Mouse (Mus musculus): Measurements from ENCODE around the gene Cntrl. TPM values are rescaled to one million over a fixed set of nuclear protein-coding genes. Genes with fewer than 3 reads are reported as not detected.

Gene Cntrl
- polyA plus RNA-seq, 1 experiment from 2014 or later, result 20.0 TPM

- no peaks in the 10 kb centered on the region for H3K4me1 ChIP-seq (replicated peaks)
- H3K9me3 ChIP-seq, result no peaks in the 10 kb centered on the region
- no peak overlapping the region for H3K27ac ChIP-seq
- ATAC-seq, result no peak
- no peak overlapping the region for H3K4me2 ChIP-seq (replicated peaks)
- 84% methylated on average over 4 of the region's 4 CpGs for WGBS
- H3K9ac ChIP-seq, result no peak overlapping the region
- peaks cover 39% of the 10 kb centered on the region for H3K36me3 ChIP-seq
- H3K27me3 ChIP-seq (replicated peaks), result no peaks in the 10 kb centered on the region
- no peak overlapping the region for H3K4me3 ChIP-seq (replicated peaks)
These were observed 52.7 kb downstream of the Cntrl start for GRCm38 (mm10) chr2:35161846-35162488.

- Histone ChIP-seq H3K36me3 (peaks cover 38% of the 10 kb centered on the region), H3K9me3 (no peaks in the 10 kb centered on the region), H3K27me3 (replicated peaks) (no peaks in the 10 kb centered on the region), H3K27ac (no peak overlapping the region), H3K4me2 (replicated peaks) (no peak overlapping the region), H3K4me3 (replicated peaks) (no peak overlapping the region), H3K9ac (no peak overlapping the region), H3K4me1 (replicated peaks) (no peaks in the 10 kb centered on the region)
- WGBS, result 82% methylated on average over 5 of the region's 5 CpGs
- no peak for ATAC-seq
These were observed 54.1 kb downstream of the Cntrl start for GRCm38 (mm10) chr2:35163396-35163795.

GRCm38 (mm10) chr2:35165416-35165815 is 56.1 kb downstream of the Cntrl start:
- no peak overlapping the region for H3K27ac ChIP-seq
- H3K9ac ChIP-seq, result no peak overlapping the region
- no peaks in the 10 kb centered on the region for H3K27me3 ChIP-seq (replicated peaks)
- no peaks in the 10 kb centered on the region for H3K4me1 ChIP-seq (replicated peaks)
- WGBS, result 94% methylated on average over 13 of the region's 13 CpGs
- H3K4me3 ChIP-seq (replicated peaks), result no peak overlapping the region
- no peak overlapping the region for H3K4me2 ChIP-seq (replicated peaks)
- H3K36me3 ChIP-seq, result peaks cover 37% of the 10 kb centered on the region
- no peak for ATAC-seq
- H3K9me3 ChIP-seq, result no peaks in the 10 kb centered on the region

GRCm38 (mm10) chr2:35166816-35167215 is 57.5 kb downstream of the Cntrl start:
- H3K4me1 ChIP-seq (replicated peaks), result no peaks in the 10 kb centered on the region
- ATAC-seq, result no peak
- H3K9me3 ChIP-seq, result no peaks in the 10 kb centered on the region
- peaks cover 48% of the 10 kb centered on the region for H3K36me3 ChIP-seq
- H3K4me2 ChIP-seq (replicated peaks), result no peak overlapping the region
- WGBS, result 89% methylated on average over 5 of the region's 5 CpGs
- H3K4me3 ChIP-seq (replicated peaks), result no peak overlapping the region
- H3K27me3 ChIP-seq (replicated peaks), result no peaks in the 10 kb centered on the region
- H3K9ac ChIP-seq, result no peak overlapping the region
- H3K27ac ChIP-seq, result no peak overlapping the region

- Histone ChIP-seq H3K4me1 (replicated peaks) (0 out of 2 replicates have a peak, but pooled peaks cover 2% of the 10 kb centered on the region), H3K27ac (no peak overlapping the region), H3K9me3 (no peaks in the 10 kb centered on the region), H3K4me2 (replicated peaks) (no peak overlapping the region), H3K9ac (no peak overlapping the region), H3K27me3 (replicated peaks) (no peaks in the 10 kb centered on the region), H3K4me3 (replicated peaks) (no peak overlapping the region), H3K36me3 (peaks cover 53% of the 10 kb centered on the region)
- no peak for ATAC-seq
- 95% methylated on average over 2 of the region's 2 CpGs for WGBS
These were observed 60.2 kb downstream of the Cntrl start for GRCm38 (mm10) chr2:35169452-35169851.

GRCm38 (mm10) chr2:35171341-35171861 is 62.1 kb downstream of the Cntrl start:
- no peak overlapping the region for H3K27ac ChIP-seq

GRCm38 (mm10) chr2:35172246-35172645 is 63.0 kb downstream of the Cntrl start:
- 91% methylated on average over 4 of the region's 4 CpGs for WGBS

More at GRCm38 (mm10) chr2:35171341-35171861, 62.1 kb downstream of the Cntrl start:
- no peak for ATAC-seq
- Histone ChIP-seq H3K4me1 (replicated peaks) (0 out of 2 replicates have a peak, but pooled peaks cover 2% of the 10 kb centered on the region), H3K9me3 (no peaks in the 10 kb centered on the region), H3K9ac (no peak overlapping the region), H3K4me2 (replicated peaks) (no peak overlapping the region), H3K27me3 (replicated peaks) (no peaks in the 10 kb centered on the region), H3K4me3 (replicated peaks) (no peak overlapping the region), H3K36me3 (peaks cover 56% of the 10 kb centered on the region)
- 84% methylated on average over 10 of the region's 10 CpGs for WGBS

GRCm38 (mm10) chr2:35173666-35174065 is 64.4 kb downstream of the Cntrl start:
- no peak overlapping the region for H3K4me2 ChIP-seq (replicated peaks)
- no peak overlapping the region for H3K9ac ChIP-seq
- 0 out of 2 replicates have a peak, but pooled peaks cover 2% of the 10 kb centered on the region for H3K4me1 ChIP-seq (replicated peaks)
- H3K36me3 ChIP-seq, result peaks cover 54% of the 10 kb centered on the region
- WGBS, result 92% methylated on average over 5 of the region's 5 CpGs
- H3K4me3 ChIP-seq (replicated peaks), result no peak overlapping the region
- no peaks in the 10 kb centered on the region for H3K9me3 ChIP-seq
- H3K27me3 ChIP-seq (replicated peaks), result no peaks in the 10 kb centered on the region
- H3K27ac ChIP-seq, result peak overlapping the region; percentile 41; the same call in 1 of the 2 replicates
- no peak for ATAC-seq

More at GRCm38 (mm10) chr2:35172246-35172645, 63.0 kb downstream of the Cntrl start:
- 0 out of 2 replicates have a peak, but pooled peaks cover 2% of the 10 kb centered on the region for H3K4me1 ChIP-seq (replicated peaks)
- H3K9ac ChIP-seq, result no peak overlapping the region
- no peaks in the 10 kb centered on the region for H3K9me3 ChIP-seq
- no peak for ATAC-seq
- H3K4me2 ChIP-seq (replicated peaks), result no peak overlapping the region
- peaks cover 53% of the 10 kb centered on the region for H3K36me3 ChIP-seq
- H3K4me3 ChIP-seq (replicated peaks), result no peak overlapping the region
- no peak overlapping the region for H3K27ac ChIP-seq
- no peaks in the 10 kb centered on the region for H3K27me3 ChIP-seq (replicated peaks)

GRCm38 (mm10) chr2:35174100-35174499 is 64.8 kb downstream of the Cntrl start:
- no peaks in the 10 kb centered on the region for H3K27me3 ChIP-seq (replicated peaks)
- H3K9me3 ChIP-seq, result no peaks in the 10 kb centered on the region
- H3K9ac ChIP-seq, result no peak overlapping the region
- ATAC-seq, result peak; percentile 47
- 0 out of 2 replicates have a peak, but pooled peaks cover 2% of the 10 kb centered on the region for H3K4me1 ChIP-seq (replicated peaks)
- no peak overlapping the region for H3K4me2 ChIP-seq (replicated peaks)
- WGBS, result 39% methylated on average over 5 of the region's 5 CpGs
- peak overlapping the region; percentile 41; the same call in 1 of the 2 replicates for H3K27ac ChIP-seq
- H3K4me3 ChIP-seq (replicated peaks), result no peak overlapping the region
- peaks cover 54% of the 10 kb centered on the region for H3K36me3 ChIP-seq

- H3K36me3 ChIP-seq, result peaks cover 52% of the 10 kb centered on the region
- WGBS, result 90% methylated on average over 12 of the region's 12 CpGs
- 0 out of 2 replicates have a peak, but pooled peaks cover 2% of the 10 kb centered on the region for H3K4me1 ChIP-seq (replicated peaks)
- no peak overlapping the region for H3K4me2 ChIP-seq (replicated peaks)
- no peaks in the 10 kb centered on the region for H3K27me3 ChIP-seq (replicated peaks)
- H3K27ac ChIP-seq, result no peak overlapping the region
- no peak for ATAC-seq
- no peak overlapping the region for H3K9ac ChIP-seq
- no peaks in the 10 kb centered on the region for H3K9me3 ChIP-seq
- no peak overlapping the region for H3K4me3 ChIP-seq (replicated peaks)
These were observed 66.2 kb downstream of the Cntrl start for GRCm38 (mm10) chr2:35175281-35176065.

- Histone ChIP-seq H3K27me3 (replicated peaks) (no peaks in the 10 kb centered on the region), H3K9me3 (no peaks in the 10 kb centered on the region), H3K36me3 (peaks cover 44% of the 10 kb centered on the region), H3K4me1 (replicated peaks) (0 out of 2 replicates have a peak, but pooled peaks cover 2% of the 10 kb centered on the region), H3K27ac (no peak overlapping the region), H3K4me2 (replicated peaks) (no peak overlapping the region), H3K4me3 (replicated peaks) (no peak overlapping the region), H3K9ac (no peak overlapping the region)
- ATAC-seq, result no peak
- 78% methylated on average over 3 of the region's 3 CpGs for WGBS
These were observed 68.9 kb downstream of the Cntrl start for GRCm38 (mm10) chr2:35178153-35178552.

GRCm38 (mm10) chr2:35183115-35183673 is 73.9 kb downstream of the Cntrl start:
- Histone ChIP-seq H3K27ac (no peak overlapping the region), H3K9ac (no peak overlapping the region), H3K4me3 (replicated peaks) (no peak overlapping the region), H3K9me3 (no peaks in the 10 kb centered on the region), H3K27me3 (replicated peaks) (no peaks in the 10 kb centered on the region), H3K4me1 (replicated peaks) (no peaks in the 10 kb centered on the region), H3K4me2 (replicated peaks) (no peak overlapping the region), H3K36me3 (peaks cover 19% of the 10 kb centered on the region)
- WGBS, result 89% methylated on average over 6 of the region's 6 CpGs
- no peak for ATAC-seq

Data from intestine, embryonic 15.5 days (tissue).